Mouse (Mus musculus) urinary bladder, postnatal 36 days (tissue): ENCODE measurements at regions not wholly inside any gene's neighbourhood (a gene's known extent, or its start where the extent isn't known, plus 50 kb on each side); places are given as distances from the start of the nearest gene placed in this dataset.

Experiments
- DNase-seq, 2 experiments: peaks; one replicate each; pipeline ENCODE4 v3.0.0; 2022; ENCODE audit warnings: low spot score in 2 of 2, mixed read lengths in 1 of 2

GRCm38 (mm10) chr3:35235066-35235465 lies 518.8 kb upstream of the Atp11b start:
- no peak for DNase-seq

GRCm38 (mm10) chr3:35235772-35236171 lies 518.1 kb upstream of the Atp11b start:
- no peak for DNase-seq

- DNase-seq = no peak
Measured at GRCm38 (mm10) chr3:35237342-35237741, 516.6 kb upstream of the Atp11b start.

DNA sequence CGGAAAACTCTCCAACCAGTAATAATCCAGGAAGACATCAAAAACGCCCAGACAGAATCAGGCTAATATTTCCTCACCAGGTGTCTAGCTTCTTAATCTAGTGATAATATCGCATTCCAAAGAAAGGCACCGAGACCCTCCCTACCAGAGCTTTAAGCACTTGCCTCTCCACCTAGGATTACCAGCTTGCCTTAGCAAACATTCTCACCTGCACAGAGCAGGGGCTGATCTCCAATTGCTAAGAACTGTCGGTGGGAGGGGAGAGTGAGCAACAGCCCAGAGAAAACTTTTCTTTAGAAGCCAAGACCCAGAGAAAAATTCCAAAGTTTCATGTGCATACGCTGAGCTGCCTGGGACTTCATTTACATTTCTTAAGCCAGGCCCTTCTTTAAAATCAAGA lies 511.6 kb upstream of the Atp11b start:
- DNase-seq = no peak

DNA sequence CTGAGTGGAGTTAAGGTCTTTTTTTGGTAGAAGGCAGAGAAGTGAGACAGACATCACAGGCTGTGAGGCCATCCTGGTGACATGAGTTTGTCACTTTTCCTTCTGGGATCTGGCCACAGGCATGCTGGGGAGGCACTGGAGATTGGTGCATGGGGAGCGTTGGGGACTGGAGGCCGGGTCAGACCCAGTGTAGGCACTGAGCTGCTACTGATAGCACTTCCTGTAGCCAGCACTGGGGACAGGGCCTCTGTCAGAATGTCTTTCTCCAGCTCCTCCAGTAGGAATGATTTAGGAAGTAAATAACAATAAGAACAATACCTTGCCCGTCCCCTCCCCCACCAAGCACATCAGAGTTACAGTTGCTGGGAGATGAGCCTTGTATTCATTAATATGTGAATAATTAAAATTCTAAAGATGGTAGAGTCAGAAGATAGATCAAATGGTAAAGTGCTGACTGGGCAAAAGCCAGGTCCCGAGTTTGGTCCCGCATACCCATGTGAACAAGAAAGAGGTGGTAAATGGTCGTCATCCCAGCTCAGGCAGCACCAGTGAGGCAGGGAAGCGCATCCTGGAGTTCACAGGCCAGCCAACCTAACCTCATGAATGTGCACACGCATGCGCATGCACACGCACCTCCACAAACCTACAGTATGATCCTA lies 510.9 kb upstream of the Atp11b start:
- no peak for DNase-seq

DNA sequence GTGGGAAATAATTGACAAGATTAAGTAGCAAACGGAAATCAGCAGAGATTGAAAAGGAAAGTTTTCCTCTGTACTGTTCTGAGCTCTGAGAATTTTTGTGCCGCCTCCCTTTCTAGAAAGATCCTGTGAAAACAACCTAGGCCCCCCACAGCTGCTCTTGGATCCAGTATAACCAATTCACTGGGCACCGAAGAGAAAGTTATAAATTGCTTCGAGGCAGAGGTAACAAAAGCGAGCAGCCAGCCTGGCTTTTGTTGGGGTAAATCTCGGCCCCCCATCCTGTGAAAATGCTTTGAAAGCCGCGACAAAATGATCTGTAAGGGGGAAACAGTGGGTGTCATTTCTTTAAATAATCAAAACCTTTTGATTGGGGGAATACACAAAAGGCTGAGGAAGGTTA lies 508.9 kb upstream of the Atp11b start:
- no peak for DNase-seq

- no peak for DNase-seq
Measured at GRCm38 (mm10) chr3:35245946-35246665, 507.8 kb upstream of the Atp11b start.

- DNase-seq = no peak
Measured at GRCm38 (mm10) chr3:35249160-35249559, 504.7 kb upstream of the Atp11b start.

DNA sequence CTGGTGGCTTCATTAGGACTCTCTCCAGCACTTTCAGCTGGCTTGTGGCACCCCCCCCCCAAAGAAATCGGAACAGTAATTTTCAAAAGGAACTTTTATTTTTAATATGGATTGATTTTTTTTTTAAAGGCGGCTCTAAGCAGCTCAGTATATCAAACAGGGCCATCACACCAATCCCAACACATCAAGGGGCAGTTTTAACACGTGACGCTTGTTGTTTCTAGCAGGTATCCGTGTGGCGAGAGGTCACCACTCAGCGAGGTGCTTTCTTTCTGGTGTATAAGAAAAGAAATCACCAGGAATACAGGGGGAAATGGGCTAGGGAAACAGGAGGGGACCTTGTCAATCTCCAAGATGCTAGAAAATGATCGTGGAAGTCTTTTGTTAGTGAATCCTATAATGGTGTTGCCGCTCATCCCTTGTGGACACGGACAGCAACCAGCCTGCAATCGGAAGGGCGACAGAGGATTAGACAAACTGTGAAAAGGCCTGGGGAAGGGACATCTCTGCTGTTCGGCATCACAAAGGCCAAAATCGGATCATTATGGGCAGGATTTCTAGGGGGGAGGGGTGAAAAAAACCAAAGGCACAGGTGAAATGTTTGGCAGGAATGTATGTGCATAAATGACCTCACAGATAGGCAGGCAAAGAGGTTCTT lies 503.7 kb upstream of the Atp11b start:
- DNase-seq = no peak

- no peak for DNase-seq
Measured at GRCm38 (mm10) chr3:35253861-35254260, 500.0 kb upstream of the Atp11b start.

DNA sequence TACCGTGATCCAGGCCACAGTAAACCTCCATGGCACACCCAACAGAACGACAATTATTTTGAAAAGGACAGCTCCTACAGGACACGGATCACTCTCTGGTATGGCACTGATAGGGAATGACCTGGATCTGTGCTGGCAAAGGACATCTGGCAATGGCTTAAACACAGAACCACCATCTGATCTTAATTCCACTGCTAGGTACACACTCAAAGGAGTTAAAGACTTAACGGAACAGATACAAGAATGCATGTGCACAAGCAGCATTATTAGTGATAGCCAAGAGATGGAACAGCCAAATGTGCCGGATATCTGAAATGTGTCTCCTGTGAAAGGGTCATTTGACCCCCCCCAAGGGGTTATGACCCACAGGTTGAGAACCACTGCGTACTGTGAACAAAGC lies 493.0 kb upstream of the Atp11b start:
- no peak for DNase-seq

DNA sequence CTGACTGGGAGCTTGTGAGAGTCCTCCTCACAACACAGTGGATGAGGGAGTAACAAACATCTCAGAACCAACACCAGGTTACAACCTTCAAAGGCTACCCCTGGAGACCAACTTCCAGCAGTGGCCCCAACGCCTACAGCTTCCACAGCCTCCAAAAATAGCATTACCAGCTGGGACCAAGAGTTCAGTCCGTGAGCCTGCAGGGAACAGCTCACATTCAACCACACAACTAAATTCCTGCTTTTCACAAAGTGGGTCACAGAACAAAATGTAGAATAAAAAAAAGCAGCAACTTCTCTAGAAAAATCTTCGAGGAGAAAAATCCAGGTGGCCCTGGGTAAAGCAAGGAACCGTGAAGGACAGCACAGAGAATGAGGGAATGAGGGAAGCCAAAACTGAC lies 485.0 kb upstream of the Atp11b start:
- no peak for DNase-seq

DNA sequence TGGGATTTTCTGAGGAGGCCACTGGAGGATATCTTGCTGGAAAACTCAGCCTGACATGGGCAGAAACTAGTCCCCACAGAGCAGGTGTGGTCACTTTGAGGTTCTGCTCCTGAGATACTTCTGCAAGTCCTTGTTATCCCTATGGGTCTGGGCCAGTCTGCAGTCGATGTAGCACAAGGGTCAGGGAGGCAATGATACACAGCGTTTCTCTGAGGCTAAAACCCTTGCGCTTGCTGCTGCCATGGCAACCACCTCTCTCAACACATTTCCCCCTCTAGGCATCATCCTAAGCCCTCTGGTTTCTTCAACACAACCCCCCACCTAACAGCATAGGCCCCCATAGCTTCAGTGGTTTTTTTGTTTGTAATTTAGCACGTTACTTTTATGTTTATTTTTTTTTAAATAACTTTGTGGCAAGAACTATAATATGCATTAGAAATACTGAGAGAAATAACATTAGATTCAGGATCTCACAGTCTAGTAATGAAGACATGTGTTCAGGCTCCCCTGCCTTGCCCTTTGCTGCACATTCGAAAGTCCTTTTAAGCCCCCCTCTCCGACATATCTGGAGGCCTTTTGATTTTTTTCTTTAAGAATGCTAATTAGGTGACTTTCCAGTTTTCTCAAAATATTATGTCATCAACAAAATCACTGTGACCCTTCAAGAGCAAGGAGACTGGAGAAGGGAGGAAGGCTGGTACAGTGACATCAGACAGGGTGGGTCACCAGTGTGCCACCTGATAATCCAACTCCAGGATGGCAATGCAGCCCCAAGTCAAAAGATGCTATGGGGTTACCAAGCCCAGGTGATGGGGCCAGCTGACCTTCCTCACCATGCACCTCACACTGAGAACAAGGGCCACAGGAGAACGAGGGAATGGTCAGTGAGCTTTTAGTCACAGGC lies 483.7 kb upstream of the Atp11b start:
- no peak for DNase-seq

- DNase-seq = no peak
Measured at GRCm38 (mm10) chr3:35273546-35273945, 480.4 kb upstream of the Atp11b start.

DNA sequence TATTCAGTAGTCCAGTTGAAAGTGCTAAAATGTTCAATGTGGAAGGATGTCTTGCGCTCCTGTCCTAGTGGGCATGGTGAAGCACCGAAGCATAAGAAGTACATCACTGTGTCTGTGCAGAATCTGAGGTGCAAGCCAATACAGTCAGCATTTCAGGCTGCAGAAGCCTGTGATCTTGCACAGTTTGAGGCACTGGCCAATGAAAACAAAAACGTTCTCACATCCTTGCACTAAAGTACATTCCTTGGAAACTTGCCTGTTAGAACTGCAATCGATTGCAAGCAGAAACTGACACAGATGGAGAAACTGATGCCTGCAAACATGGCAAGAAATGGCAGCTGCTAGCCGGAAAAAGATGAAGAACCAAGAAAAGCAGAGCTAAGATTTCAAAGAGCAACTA lies 472.9 kb upstream of the Atp11b start:
- no peak for DNase-seq

- DNase-seq = no peak
Measured at GRCm38 (mm10) chr3:35282106-35282505, 471.8 kb upstream of the Atp11b start.

GRCm38 (mm10) chr3:35294771-35295170 lies 459.1 kb upstream of the Atp11b start:
- DNase-seq = no peak

DNA sequence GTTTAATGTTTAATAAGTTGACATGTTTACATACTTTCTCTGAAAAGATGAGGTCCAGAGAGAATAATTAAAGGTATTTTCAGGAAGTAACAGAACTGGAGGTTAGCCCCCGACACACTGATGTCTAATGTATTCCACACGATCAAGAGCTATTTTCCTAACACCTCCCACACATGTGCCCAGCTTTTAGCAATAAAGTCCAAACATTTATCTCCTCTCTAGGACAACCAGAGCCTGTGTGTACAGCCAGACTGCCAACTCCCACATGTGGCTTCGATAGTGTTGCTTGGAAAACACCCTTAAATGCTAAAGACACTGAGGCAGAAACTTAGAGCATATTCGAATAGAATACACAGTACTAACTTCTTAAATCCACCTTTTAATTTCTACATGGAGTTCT lies 458.2 kb upstream of the Atp11b start:
- DNase-seq = no peak

- no peak for DNase-seq
Measured at GRCm38 (mm10) chr3:35299036-35299435, 454.9 kb upstream of the Atp11b start.

- no peak for DNase-seq
Measured at GRCm38 (mm10) chr3:35306013-35306412, 447.9 kb upstream of the Atp11b start.

GRCm38 (mm10) chr3:35314177-35314576 lies 439.7 kb upstream of the Atp11b start:
- DNase-seq = no peak

GRCm38 (mm10) chr3:35315162-35315561 lies 438.7 kb upstream of the Atp11b start:
- DNase-seq = no peak
